Mouse (Mus musculus): ENCODE data around the gene Prm1. TPM values are rescaled to one million over a fixed set of nuclear protein-coding genes. Genes with fewer than 3 reads are reported as not detected.

Gene Prm1
- not detected in 2 replicates for total RNA-seq (2012; rRNA removed)
- total RNA-seq (2014; rRNA removed), result not detected in 2 replicates
- polyA plus RNA-seq (2012; ENCODE audit: insufficient read length, low read depth), result not detected in 2 replicates

DNA sequence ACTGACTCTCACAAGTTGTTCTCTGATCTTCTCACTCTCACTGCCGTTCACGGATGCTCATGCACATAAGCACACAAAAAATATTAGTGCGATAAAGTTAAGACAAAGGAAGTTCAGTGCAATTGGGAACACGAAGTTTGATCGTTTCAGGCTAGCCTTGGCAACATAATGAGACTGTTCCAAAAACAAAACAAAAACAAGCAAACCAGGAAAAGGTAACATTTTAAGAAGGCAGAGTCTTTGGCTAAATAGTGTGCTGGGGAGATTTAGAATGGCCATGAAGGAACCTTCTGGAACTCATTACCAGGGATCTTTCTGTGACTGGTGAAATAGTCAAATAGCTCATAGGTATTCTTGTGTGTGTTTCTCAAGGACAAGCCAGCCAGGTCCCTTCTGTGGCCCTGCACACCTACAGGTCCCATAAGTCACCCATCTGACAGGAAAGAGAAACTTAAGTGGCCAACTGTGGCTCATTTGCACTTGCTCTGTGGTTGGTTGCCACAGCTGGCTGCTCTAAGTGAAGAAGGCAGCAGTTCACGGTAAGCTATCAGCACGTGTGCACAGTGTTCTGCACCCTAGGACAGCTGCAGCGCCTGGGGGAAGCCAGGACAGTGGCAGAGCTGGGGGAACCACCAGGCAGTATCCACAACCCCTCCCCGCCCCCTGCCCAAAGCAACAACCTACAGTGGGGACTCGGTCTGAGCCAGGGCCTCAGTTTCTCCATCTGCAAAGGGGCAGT is at the start of gene Prm1:
Gene Prm1 (minus strand): TSS at position 51 of the 739 bp plus-strand sequence.
- DNase-seq (ENCODE audit: extremely low read depth), result peak; percentile 79
- Histone ChIP-seq H3K79me2 (replicated peaks; ENCODE audit: control insufficient read depth, extremely low read depth, insufficient read depth, poor library complexity, severe bottlenecking) (no peaks in the 10 kb centered on the region), H3K27me3 (replicated peaks) (peaks cover 27% of the 10 kb centered on the region), H3K4me1 (ENCODE audit: control insufficient read depth in 1 of 2, insufficient read depth in 2 of 2) (peaks cover 11 to 22% of the 10 kb centered on the region in 2 experiments), H3K4me3 (replicated peaks in 1 of 3; ENCODE audit: low read depth in 2 of 3, low read length in 2 of 3, poor library complexity in 1 of 3) (no peak within 1 kb of the TSS), H3K4me2 (ENCODE audit: insufficient read depth, low read depth, poor library complexity, severe bottlenecking) (no peak within 1 kb of the TSS), H3K27ac (ENCODE audit: insufficient read depth, low read depth) (no peak within 1 kb of the TSS), H3K36me3 (replicated peaks in 1 of 2; ENCODE audit: control insufficient read depth in 1 of 2, insufficient read depth in 1 of 2, low read length in 1 of 2) (no peaks in the 10 kb centered on the region), H3K9ac (ENCODE audit: insufficient read depth, low read depth) (no peak within 1 kb of the TSS), H3K9me3 (replicated peaks; ENCODE audit: low read length) (no peaks in the 10 kb centered on the region)
- in situ Hi-C loops (cut with MboI; ENCODE audit: low pct_ligation_motif_present, low pct_unique_long_range_greater_than_20kb, low sequenced_read_pairs) (no loop called here), dilution Hi-C loops (cut with MboI; ENCODE audit: extremely low pct_ligation_motif_present, extremely low pct_unique_long_range_greater_than_20kb, low sequenced_read_pairs) (no loop called here)
- TF ChIP-seq SMC3 (IDR thresholded peaks at IDR 0.05; ENCODE audit: low read depth, low read length) (peak; percentile 14; the same call in 1 of the 2 replicates), UBTF (IDR thresholded peaks at IDR 0.05; ENCODE audit: low read depth, low read length) (no peak), EP300 (IDR thresholded peaks at IDR 0.05; ENCODE audit: low read length) (peak; percentile 76), ZC3H11A (IDR thresholded peaks at IDR 0.05; ENCODE audit: low read depth, low read length) (no peak), ZNF384 (IDR thresholded peaks at IDR 0.05; ENCODE audit: low read depth, low read length) (no peak), IRF4 (IDR thresholded peaks at IDR 0.05; ENCODE audit: low read depth, low read length) (peak; percentile 73), CHD2 (IDR thresholded peaks at IDR 0.05; ENCODE audit: low read length) (no peak), RAD21 (IDR thresholded peaks at IDR 0.05; ENCODE audit: low read depth, low read length) (no peak; the same call in none of the 2 replicates), E2F4 (IDR thresholded peaks at IDR 0.05; ENCODE audit: insufficient replicate concordance, low read depth, low read length) (no peak), MEF2A (IDR thresholded peaks at IDR 0.05; ENCODE audit: borderline replicate concordance, low read depth, low read length) (peak; percentile 44; the same call in 1 of the 2 replicates), POLR2A (IDR thresholded peaks at IDR 0.05; ENCODE audit: low read depth, low read length) (no peak), NELFE (IDR thresholded peaks at IDR 0.05; ENCODE audit: low read depth, low read length) (no peak), ETS1 (conservative IDR thresholded peaks at IDR 0.05; ENCODE audit: low read depth, low read length) (peak; percentile 94), MYC (IDR thresholded peaks at IDR 0.05; ENCODE audit: low read depth, low read length) (peak; percentile 79; the same call in 1 of the 2 replicates), ZKSCAN1 (IDR thresholded peaks at IDR 0.05; ENCODE audit: borderline replicate concordance, low read depth, low read length) (no peak), KAT2A (IDR thresholded peaks at IDR 0.05; ENCODE audit: insufficient replicate concordance, low read length) (no peak), USF1 (IDR thresholded peaks at IDR 0.05; ENCODE audit: low read depth, low read length) (no peak), TCF12 (IDR thresholded peaks at IDR 0.05; ENCODE audit: low read depth, low read length) (peak; percentile 93), POLR2AphosphoS2 (IDR thresholded peaks at IDR 0.05; ENCODE audit: low read depth, low read length) (no peak), MXI1 (IDR thresholded peaks at IDR 0.05; ENCODE audit: low read depth, low read length) (peak; percentile 85), USF2 (conservative IDR thresholded peaks at IDR 0.05; ENCODE audit: low read depth, low read length) (no peak), HCFC1 (IDR thresholded peaks at IDR 0.05; ENCODE audit: low read depth, low read length) (no peak), JUND (conservative IDR thresholded peaks at IDR 0.05; ENCODE audit: low read depth, low read length) (no peak), ZMIZ1 (IDR thresholded peaks at IDR 0.05; ENCODE audit: low read depth, low read length) (no peak), CTCF (conservative IDR thresholded peaks at IDR 0.05 in 1 of 2, IDR thresholded peaks at IDR 0.05 in 1 of 2; ENCODE audit: low read depth in 2 of 2, low read length in 2 of 2) (no peak), TBP (conservative IDR thresholded peaks at IDR 0.05; ENCODE audit: low read depth, low read length) (no peak), ELF1 (IDR thresholded peaks at IDR 0.05; ENCODE audit: low read depth, low read length) (no peak), MAZ (IDR thresholded peaks at IDR 0.05; ENCODE audit: low read depth, low read length) (no peak), NRF1 (IDR thresholded peaks at IDR 0.05; ENCODE audit: low read depth, low read length) (no peak), PAX5 (IDR thresholded peaks at IDR 0.05; ENCODE audit: low read length) (no peak), MAFK (IDR thresholded peaks at IDR 0.05; ENCODE audit: insufficient replicate concordance, low read length) (peak; percentile 69), GABPA (IDR thresholded peaks at IDR 0.05; ENCODE audit: insufficient replicate concordance, low read depth, low read length) (no peak), BHLHE40 (IDR thresholded peaks at IDR 0.05; ENCODE audit: low read depth, low read length) (peak; percentile 99), MAX (IDR thresholded peaks at IDR 0.05; ENCODE audit: low read length) (peak; percentile 87), RCOR1 (conservative IDR thresholded peaks at IDR 0.05; ENCODE audit: low read depth, low read length) (no peak), SIN3A (IDR thresholded peaks at IDR 0.05; ENCODE audit: low read length) (peak; percentile 78; the same call in 1 of the 2 replicates), JUN (IDR thresholded peaks at IDR 0.05; ENCODE audit: insufficient read depth, low read depth, low read length) (no peak), CHD1 (IDR thresholded peaks at IDR 0.05; ENCODE audit: low read depth, low read length) (no peak)
